Mouse (Mus musculus) G1E (cell line): ENCODE measurements at regions not wholly inside any gene's neighbourhood (a gene's known extent, or its start where the extent isn't known, plus 50 kb on each side); places are given as distances from the start of the nearest gene placed in this dataset.

Experiments used
- ATAC-seq: 2 replicates; pipeline ENCODE4 v1.8.0; 2016; ENCODE audit warnings: mild to moderate bottlenecking; ENCODE audit not compliant: insufficient number of reproducible peaks, poor library complexity, low FRiP score, severe bottlenecking; ENCODE audit errors: extremely low read depth
- DNase-seq: peaks from one replicate; pipeline ENCODE4 v3.0.0; 2012; ENCODE audit warnings: low spot score
- H3K27me3 ChIP-seq: 2 replicates; pipeline ENCODE4 v1.6.1; 2012; ENCODE audit warnings: mild to moderate bottlenecking, low read length, inconsistent platforms; ENCODE audit not compliant: insufficient read depth
- H3K36me3 ChIP-seq: replicated peaks from 2 replicates; pipeline ENCODE3; 2012; ENCODE audit warnings: mild to moderate bottlenecking, inconsistent platforms
- H3K4me1 ChIP-seq: 2 replicates; pipeline ENCODE4 v1.6.1; 2012; ENCODE audit warnings: low read depth, low read length, inconsistent platforms, mixed read lengths; ENCODE audit not compliant: insufficient read depth
- H3K4me3 ChIP-seq: 2 replicates; pipeline ENCODE4 v1.5.1; 2012; ENCODE audit warnings: low read depth, mild to moderate bottlenecking, inconsistent platforms, low read length, moderate library complexity, mixed read lengths
- H3K9me3 ChIP-seq: replicated peaks from 2 replicates; pipeline ENCODE4 v1.6.1; 2012; ENCODE audit warnings: inconsistent platforms
- CTCF ChIP-seq: IDR thresholded peaks from 2 replicates; pipeline ENCODE4 v1.5.1; 2012; ENCODE audit warnings: low read depth, low read length, inconsistent platforms, mixed read lengths
- GATA1 ChIP-seq: IDR thresholded peaks from 2 replicates; pipeline ENCODE4 v1.6.1; 2012; ENCODE audit warnings: borderline replicate concordance, low read length, inconsistent platforms, mixed read lengths
- GATA2 ChIP-seq: IDR thresholded peaks from 2 replicates; pipeline ENCODE4 v1.6.1; 2012; ENCODE audit warnings: low read depth, low read length, inconsistent platforms, borderline replicate concordance
- POLR2AphosphoS5 ChIP-seq: IDR thresholded peaks from 2 replicates; pipeline ENCODE4 v1.6.1; 2012; ENCODE audit warnings: low read depth, low read length, inconsistent platforms; ENCODE audit not compliant: insufficient replicate concordance
- TAL1 ChIP-seq: conservative IDR thresholded peaks from 2 replicates; pipeline ENCODE4 v1.6.1; 2012; ENCODE audit warnings: low read depth, low read length, inconsistent platforms, mixed read lengths

- DNase-seq: no peak
- Histone ChIP-seq H3K9me3 (no peaks in the 10 kb centered on the region), H3K4me3 (no peak overlapping the region), H3K27me3 (no peaks in the 10 kb centered on the region), H3K4me1 (peaks cover 23% of the 10 kb centered on the region), H3K36me3 (no peaks in the 10 kb centered on the region)
- TF ChIP-seq GATA1: no peak
- TF ChIP-seq GATA2: no peak
- TF ChIP-seq POLR2AphosphoS5: no peak
- TF ChIP-seq TAL1: no peak
- TF ChIP-seq CTCF: no peak
- ATAC-seq: no peak
Observed at GRCm38 (mm10) chr14:66521836-66522629, 513.0 kb upstream of the Gulo start.

GRCm38 (mm10) chr14:66516770-66517169 is 507.8 kb upstream of the Gulo start:
- DNase-seq: no peak
- TF ChIP-seq GATA2: no peak
- TF ChIP-seq CTCF: no peak
- TF ChIP-seq GATA1: no peak
- TF ChIP-seq POLR2AphosphoS5: no peak
- TF ChIP-seq TAL1: no peak
- ATAC-seq: no peak
- no peaks in the 10 kb centered on the region; the same call in 1 of the 2 replicates for H3K9me3 ChIP-seq
- H3K4me3 ChIP-seq: no peak overlapping the region
- no peaks in the 10 kb centered on the region for H3K36me3 ChIP-seq
- H3K4me1 ChIP-seq: peaks cover 15% of the 10 kb centered on the region
- H3K27me3 ChIP-seq: no peaks in the 10 kb centered on the region

GRCm38 (mm10) chr14:66510750-66511149 is 501.7 kb upstream of the Gulo start:
- Histone ChIP-seq H3K4me3 (no peak overlapping the region), H3K4me1 (peaks cover 3% of the 10 kb centered on the region; the same call in 1 of the 2 replicates), H3K9me3 (no peaks in the 10 kb centered on the region; the same call in 1 of the 2 replicates), H3K36me3 (no peaks in the 10 kb centered on the region), H3K27me3 (0 out of 2 replicates have a peak, but pooled peaks cover 2% of the 10 kb centered on the region)
- ATAC-seq: no peak
- no peak for DNase-seq
- TF ChIP-seq GATA1 (no peak), TAL1 (no peak), POLR2AphosphoS5 (no peak), CTCF (no peak), GATA2 (no peak)

- no peaks in the 10 kb centered on the region; the same call in 1 of the 2 replicates for H3K9me3 ChIP-seq
- H3K4me3 ChIP-seq: no peak overlapping the region
- H3K27me3 ChIP-seq: 0 out of 2 replicates have a peak, but pooled peaks cover 2% of the 10 kb centered on the region
- DNase-seq (no peak), ATAC-seq (no peak)
- TF ChIP-seq TAL1 (no peak), CTCF (no peak), POLR2AphosphoS5 (no peak), GATA1 (no peak), GATA2 (no peak)
- peaks cover 3% of the 10 kb centered on the region; the same call in 1 of the 2 replicates for H3K4me1 ChIP-seq
- H3K36me3 ChIP-seq: no peaks in the 10 kb centered on the region
Observed at GRCm38 (mm10) chr14:66510218-66510617, 501.2 kb upstream of the Gulo start.

- no peak for TF ChIP-seq TAL1
- no peak for TF ChIP-seq GATA2
- no peak for TF ChIP-seq CTCF
- TF ChIP-seq POLR2AphosphoS5: no peak
- no peak for TF ChIP-seq GATA1
- peaks cover 3% of the 10 kb centered on the region; the same call in 1 of the 2 replicates for H3K4me1 ChIP-seq
- H3K9me3 ChIP-seq: no peaks in the 10 kb centered on the region; the same call in 1 of the 2 replicates
- 0 out of 2 replicates have a peak, but pooled peaks cover 2% of the 10 kb centered on the region for H3K27me3 ChIP-seq
- DNase-seq (no peak), ATAC-seq (no peak)
- H3K36me3 ChIP-seq: no peaks in the 10 kb centered on the region
- H3K4me3 ChIP-seq: no peak overlapping the region
Observed at GRCm38 (mm10) chr14:66509706-66510105, 500.7 kb upstream of the Gulo start.

GRCm38 (mm10) chr14:66501995-66502394 is 493.0 kb upstream of the Gulo start:
- TF ChIP-seq CTCF (no peak), GATA1 (no peak), TAL1 (no peak), GATA2 (no peak), POLR2AphosphoS5 (no peak)

More at GRCm38 (mm10) chr14:66501995-66502394, 493.0 kb upstream of the Gulo start:
- H3K36me3 ChIP-seq: no peaks in the 10 kb centered on the region
- peaks cover 20% of the 10 kb centered on the region for H3K4me1 ChIP-seq
- no peak for DNase-seq
- no peaks in the 10 kb centered on the region for H3K9me3 ChIP-seq
- no peak for ATAC-seq
- H3K27me3 ChIP-seq: no peaks in the 10 kb centered on the region; the same call in 1 of the 2 replicates
- H3K4me3 ChIP-seq: no peak overlapping the region
